Mouse (Mus musculus) urinary bladder, postnatal 36 days (tissue): ENCODE results near the gene BC037034.
A peak's percentile ranks its signal among the peaks of the same experiment; 100 is the strongest.

Source experiments
- DNase-seq, 2 experiments: peaks; one replicate each; pipeline ENCODE4 v3.0.0; 2022; ENCODE audit warnings: low spot score in 2 of 2, mixed read lengths in 1 of 2

Gene BC037034

GRCm38 (mm10) chr5:138263260-138264206, at the start of gene BC037034:
BC037034 (minus strand) TSS chr5:138264033.
- peak; percentile 88 to 93 for DNase-seq

DNA sequence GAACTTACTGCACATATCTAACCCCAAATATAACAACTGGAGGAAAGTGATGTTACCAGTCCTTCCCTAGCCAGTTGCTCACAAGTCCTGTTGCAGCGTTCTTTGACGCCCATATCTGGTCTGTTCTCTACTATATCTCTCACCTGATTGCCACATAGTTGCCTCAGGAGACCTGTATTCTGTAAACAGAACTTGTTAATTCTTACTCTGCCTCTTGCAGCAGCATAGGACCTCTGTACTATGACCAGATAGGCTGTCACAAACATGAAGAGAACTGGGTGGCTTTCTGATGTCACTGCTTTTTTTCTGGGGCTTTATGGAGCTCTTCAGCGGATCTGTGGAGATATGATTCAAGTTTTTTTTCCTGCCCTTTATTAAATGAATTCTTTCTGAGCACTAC, 49.0 kb upstream of the BC037034 start:
- DNase-seq: no peak

GRCm38 (mm10) chr5:138299613-138300012, 35.8 kb upstream of the BC037034 start:
- no peak for DNase-seq

DNA sequence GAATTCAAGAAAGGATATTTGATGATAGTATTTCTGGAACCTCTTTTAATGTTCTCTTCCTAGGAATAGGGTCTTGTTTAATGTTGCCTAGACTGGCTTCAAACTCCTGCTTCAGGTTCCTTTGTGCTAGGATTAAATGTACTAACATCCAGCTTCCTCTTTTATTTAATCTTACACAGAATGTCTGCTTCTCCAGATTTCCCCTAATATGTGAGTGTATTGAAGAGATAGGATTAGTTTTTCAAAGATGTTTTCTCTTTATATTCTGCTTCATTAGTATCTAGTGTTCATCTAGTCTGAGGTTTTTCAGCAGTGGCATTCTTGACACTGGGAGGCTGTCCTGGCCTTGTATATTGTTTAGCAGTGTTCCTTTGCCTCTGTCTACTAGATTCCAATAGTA, 30.3 kb upstream of the BC037034 start:
- no peak for DNase-seq

- no peak for DNase-seq
These were observed 27.8 kb upstream of the BC037034 start for GRCm38 (mm10) chr5:138291638-138292037.

DNA sequence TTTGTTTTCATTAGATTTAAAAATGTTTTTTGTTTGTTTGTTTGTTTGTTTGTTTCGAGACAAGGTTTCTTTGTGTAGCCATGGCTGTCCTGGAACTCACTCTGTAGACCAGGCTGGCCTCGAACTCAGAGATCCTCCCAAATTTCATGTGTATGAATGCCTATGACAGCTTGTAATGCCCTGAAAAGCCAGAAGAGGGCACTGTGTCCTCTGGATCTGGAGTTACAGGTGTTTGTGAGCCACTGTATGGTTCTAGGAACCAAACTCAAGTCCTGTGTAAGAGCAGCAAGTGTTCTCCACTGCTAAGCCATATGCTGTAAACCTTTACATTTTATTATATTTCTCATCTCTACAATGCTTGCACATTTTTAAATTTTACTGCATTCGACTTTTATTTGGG, 24.0 kb upstream of the BC037034 start:
- DNase-seq: no peak

- no peak for DNase-seq
These were observed 19.7 kb upstream of the BC037034 start for GRCm38 (mm10) chr5:138283540-138283939.

DNA sequence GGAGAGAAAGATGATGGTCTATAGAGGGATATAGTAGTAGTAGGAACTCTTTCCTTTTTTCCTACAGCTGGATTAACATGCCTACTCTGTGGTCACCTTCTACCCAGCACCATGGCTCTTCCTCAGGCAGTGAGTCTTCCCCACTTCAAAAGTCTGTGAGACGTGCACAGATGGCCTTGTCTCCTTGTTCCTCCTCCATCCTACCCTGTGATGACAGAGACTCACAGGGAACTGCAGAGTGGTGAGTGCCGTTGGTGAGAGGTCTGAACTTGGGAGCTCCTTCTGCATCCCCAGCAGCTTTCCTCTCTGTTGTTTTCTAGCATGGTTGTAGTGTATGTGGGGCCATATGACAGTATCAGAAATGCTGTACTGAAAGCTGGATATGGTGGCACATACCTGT, 18.0 kb upstream of the BC037034 start:
- DNase-seq: no peak

DNA sequence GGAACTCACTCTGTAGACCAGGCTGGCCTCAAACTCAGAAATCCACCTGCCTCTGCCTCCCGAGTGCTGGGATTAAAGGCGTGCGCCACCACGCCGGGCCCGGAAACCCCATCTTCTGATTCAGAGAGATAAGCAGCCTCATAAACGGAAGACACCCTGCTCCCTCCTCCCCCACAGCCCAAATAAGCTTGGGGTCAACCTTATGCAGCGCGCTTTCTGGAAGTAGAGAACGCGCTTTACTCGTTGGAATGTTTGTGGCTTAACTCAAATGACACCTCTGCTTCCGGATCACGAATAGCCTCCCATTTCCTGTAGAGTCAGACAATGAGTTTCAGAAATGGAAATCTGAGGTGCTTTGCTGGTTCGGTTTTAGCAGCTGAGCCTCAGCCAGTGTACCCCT, 17.0 kb upstream of the BC037034 start:
- DNase-seq: no peak

DNA sequence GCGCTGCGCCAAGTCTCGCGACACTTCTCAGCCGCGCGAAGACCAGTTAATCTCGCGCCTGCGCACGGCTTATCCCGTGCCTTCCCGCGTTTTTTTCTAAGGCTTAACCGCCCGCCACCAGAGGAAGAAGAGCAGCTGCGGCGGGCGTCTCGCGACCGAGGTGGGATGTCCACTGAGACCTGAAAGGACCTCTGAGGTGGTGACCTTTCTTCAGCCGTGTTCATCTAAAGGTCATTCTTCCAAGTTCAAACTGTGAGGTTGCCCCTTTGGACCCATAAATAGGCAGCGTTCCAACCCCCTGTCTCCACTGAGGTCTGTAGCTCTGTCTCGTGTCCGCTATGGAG, 16.6 kb upstream of the BC037034 start:
- DNase-seq: no peak

GRCm38 (mm10) chr5:138279585-138280424, 16.0 kb upstream of the BC037034 start, which contains the start of the genes Gm43720, Gpc2 and Stag3:
Gm43720 (minus strand) TSS chr5:138279958.
Gpc2 (minus strand) TSS chr5:138280005.
Stag3 (plus strand) TSS chr5:138280240.
- peak; percentile 79 to 84 for DNase-seq

GRCm38 (mm10) chr5:138277994-138278393, 14.2 kb upstream of the BC037034 start:
- DNase-seq: no peak

GRCm38 (mm10) chr5:138275216-138276050, 11.6 kb upstream of the BC037034 start:
- DNase-seq: no peak

DNA sequence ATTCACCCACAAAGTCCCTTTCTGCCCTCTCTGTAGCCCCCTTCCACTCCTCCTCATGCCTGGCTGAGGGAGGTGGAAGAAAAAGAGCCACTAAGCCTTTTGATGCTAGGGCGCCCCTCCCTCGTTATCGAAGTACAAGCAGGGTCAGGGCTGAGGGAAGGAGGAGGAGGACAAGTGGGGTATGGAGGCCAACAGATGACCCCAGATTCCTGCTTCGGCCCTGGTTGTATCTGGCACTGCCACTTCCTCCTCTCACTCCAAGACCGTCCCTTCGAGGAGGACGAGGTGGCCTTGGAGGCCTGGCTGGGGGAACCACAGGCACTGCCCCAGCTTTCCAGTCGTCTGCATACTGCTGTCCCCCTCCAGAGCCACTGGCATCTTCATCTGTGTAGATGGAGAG, 10.4 kb upstream of the BC037034 start:
- no peak for DNase-seq

GRCm38 (mm10) chr5:138272409-138272923, 8.6 kb upstream of the BC037034 start, which contains the start of gene Gal3st4:
Gal3st4 (minus strand) TSS chr5:138272840.
- DNase-seq: peak in 1 of 2 experiments; percentile 55

- DNase-seq: no peak
These were observed 7.4 kb upstream of the BC037034 start for GRCm38 (mm10) chr5:138271232-138271631.

DNA sequence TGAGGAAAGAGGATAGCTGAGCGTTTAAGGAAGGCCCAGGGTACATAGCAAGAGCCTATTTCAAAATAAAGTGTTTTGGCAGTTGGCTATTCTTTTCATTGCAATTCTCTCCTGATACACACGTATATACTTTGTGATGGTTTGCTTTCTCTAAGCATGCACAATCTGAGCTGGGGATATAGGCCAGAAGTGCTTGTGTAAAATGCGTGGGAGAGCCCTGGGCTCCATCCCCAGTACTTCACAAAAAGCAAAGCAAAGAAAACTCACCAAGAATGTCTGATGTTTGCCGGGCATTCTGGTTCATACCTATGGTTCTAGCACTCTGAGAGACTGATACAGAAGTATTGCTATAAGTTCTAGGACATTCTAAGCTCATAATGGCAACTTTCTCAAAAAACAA, 5.1 kb upstream of the BC037034 start:
- no peak for DNase-seq

- DNase-seq: no peak
These were observed 3.3 kb upstream of the BC037034 start for GRCm38 (mm10) chr5:138267114-138267513.

GRCm38 (mm10) chr5:138265712-138266111, 1.9 kb upstream of the BC037034 start:
- DNase-seq: no peak

DNA sequence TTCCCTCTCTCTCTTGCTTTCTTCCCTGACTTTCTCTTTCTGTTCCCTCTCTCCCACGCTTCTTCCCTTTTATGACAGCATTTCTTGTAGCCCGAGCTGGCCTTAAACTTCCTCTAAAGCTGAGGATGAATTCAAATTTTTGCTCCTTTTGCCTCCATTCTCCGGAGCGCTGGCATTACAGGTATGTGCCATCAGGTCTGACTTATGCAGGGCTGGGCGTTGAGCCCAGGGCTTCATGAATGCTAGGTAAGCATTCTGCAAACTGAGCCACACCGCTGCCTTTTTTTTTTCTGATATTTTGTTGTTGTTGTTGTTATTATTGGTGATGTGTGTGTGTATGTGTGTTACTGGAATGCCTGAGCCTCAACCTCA, 360 bp upstream of the BC037034 start:
- DNase-seq: no peak

GRCm38 (mm10) chr5:138262582-138263240, 1.1 kb downstream of the BC037034 start:
- DNase-seq: no peak
